Mouse (Mus musculus) right cerebral cortex, postnatal 25 days (tissue): Measurements from ENCODE around the gene Gm14308.
"Not testable (repeated sequence)": the region's sequence is repeated elsewhere in the genome, so short reads cannot be mapped to it uniquely, and the experiment has no call there.

ENCODE experiments used
- DNase-seq: peaks from one replicate; pipeline ENCODE4 v3.0.0; 2022

Gene Gm14308

DNA sequence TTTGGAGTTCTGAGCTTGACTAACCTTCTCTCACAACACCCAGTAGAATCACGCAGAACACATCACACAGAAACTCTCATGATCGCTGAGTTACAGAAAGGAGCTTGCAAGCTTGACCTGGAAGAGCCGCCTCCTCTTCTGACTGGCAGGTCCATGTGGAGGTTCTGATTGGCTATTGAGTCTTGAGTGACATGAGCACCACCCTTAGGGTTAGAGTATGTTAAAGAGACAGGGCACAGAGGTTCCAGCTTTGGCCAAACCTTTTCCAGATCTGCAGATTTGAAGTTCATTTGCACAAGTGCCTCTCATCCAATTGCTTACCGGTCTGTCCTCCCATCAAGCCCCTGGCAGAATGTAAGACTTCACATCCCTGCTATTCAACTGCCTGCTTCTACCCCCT, at the start of gene Gm14308:
Gene Gm14308 (minus strand): TSS at position 101 of the 400 bp plus-strand sequence.
- DNase-seq: not testable (repeated sequence)

DNA sequence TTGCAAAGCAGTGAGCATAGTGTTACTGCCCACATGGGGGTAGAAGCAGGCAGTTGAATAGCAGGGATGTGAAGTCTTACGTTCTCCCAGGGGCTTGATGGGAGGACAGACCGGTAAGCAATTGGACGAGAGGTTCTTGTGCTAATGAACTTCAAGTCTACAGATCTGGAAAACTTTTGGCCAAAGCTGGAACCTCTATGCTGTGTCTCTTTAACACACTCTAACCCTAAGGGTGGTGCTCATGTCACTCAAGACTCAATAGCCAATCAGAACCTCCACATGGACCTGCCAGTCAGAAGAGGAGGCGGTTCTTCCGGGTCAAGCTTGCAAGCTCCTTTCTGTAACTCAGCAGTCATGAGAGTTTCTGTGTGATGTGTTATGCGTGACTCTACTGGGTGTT, 34.1 kb upstream of the Gm14308 start, which contains the start of gene Zfp973:
Gene Zfp973 (plus strand): TSS at position 301 of the 400 bp plus-strand sequence.
- not testable (repeated sequence) for DNase-seq
